Comparison of ENCODE assay signal across 9 mouse cellular contexts in the genomic region with DNA sequence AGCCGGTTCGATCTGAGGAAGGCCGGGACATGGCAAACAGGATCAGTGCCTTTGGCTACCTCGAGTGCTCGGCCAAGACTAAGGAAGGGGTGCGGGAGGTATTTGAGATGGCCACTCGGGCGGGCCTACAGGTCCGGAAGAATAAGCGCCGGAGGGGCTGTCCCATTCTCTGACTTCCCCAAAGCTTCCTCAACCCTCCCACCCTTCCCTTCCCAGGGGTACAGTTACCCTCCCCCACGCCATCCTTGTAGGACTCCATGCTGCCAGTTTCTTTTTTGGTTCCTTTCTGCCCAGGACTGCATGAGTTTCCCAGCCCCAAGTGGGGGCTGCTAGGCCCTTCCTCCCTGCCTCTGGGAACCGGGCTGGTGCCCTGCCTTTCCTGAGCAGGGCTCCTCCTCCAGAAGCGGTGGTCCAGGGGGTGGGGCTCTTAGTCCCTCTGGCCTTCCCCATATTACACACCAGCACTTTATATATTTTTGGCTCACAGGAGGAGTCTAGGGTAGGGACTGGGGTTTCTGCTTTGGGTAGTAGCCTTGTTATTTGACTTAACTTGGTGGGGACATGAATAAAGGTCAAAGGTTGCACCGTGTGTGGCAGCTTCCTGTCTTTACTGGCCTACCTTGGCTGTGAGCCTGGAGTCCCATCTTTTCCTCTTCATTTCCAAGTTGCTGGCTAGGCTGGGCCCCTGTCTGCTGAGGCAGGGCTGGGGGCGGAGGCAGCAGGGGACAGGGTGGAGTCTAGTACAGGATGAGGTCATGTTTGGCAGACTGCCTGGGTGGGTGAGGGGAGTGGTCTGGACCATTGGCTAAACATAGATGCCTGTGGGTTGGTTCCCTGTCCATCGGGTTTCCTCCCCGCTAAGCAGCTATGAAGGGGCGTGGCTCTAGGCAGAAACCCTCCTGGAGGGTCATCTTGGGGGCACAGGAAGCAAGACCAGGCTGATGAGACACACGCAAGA. TPM values are rescaled to one million over a fixed set of nuclear protein-coding genes. Genes with fewer than 3 reads are reported as not detected.
DNase-seq lines count a peak whose midpoint lies in the region; ATAC-seq lines count a peak whose summit lies in the region.
"Had no signal": no experiment of that assay in that cellular context is flagged by ENCODE, and none has a peak within 500 bp of the region (broad histone marks: within the 10 kb centered on the region; RNA-seq: fewer than 3 reads in every experiment).

No protein-coding gene starts in this region.

- DNase-seq in Muller cell, postnatal 12 days (ENCODE audit: inconsistent ontology term), result peak; percentile 99
- DNase-seq in c-Kit-positive CD71-negative TER-119-negative erythroid progenitor cells, embryonic 14.5 days (ENCODE audit: low read depth), result peak; percentile 73
- DNase-seq in gastrocnemius, postnatal 25 days, result peak; percentile 85
- DNase-seq in induced T-regulatory cell, adult 2 months (ENCODE audit: low read depth), result peak; percentile 81
- peak; percentile 81 to 93 for DNase-seq in left cerebral cortex, postnatal 14 days (ENCODE audit: low spot score in 2 of 2)
- DNase-seq in right cerebral cortex, postnatal 25 days, result peak; percentile 65
- DNase-seq in thymus, postnatal 10 days (ENCODE audit: low spot score in 2 of 2), result no peak

- ATAC-seq in megakaryocyte, adult 5-6 weeks (ENCODE audit: poor library complexity, severe bottlenecking), result peak; percentile 23; the same call in 1 of the 2 replicates

- intact Hi-C loops in left cerebral cortex, postnatal 14 days (cut with DNase I), result loop anchor here (5.0 kb wide), 1 partner anchor 68 kb away; a partner anchor contains a TSS

RNA-seq across cellular contexts. Expression of a gene that starts 6.0 kb away (rescaled TPM):
- total RNA-seq in gastrocnemius, postnatal 25 days (2021), result 10 to 100 TPM; 44.8 to 66.5 TPM
- 10 to 100 TPM; 35.2 to 36.6 TPM for total RNA-seq in left cerebral cortex, postnatal 14 days (2021)
- total RNA-seq in megakaryocyte, adult 5-6 weeks (2015), result 1.4 and 2.1 TPM in 2 replicates
- 2.9 and 3.7 TPM in 2 replicates for total RNA-seq in megakaryocyte, adult 5-6 weeks (2017)

RNA-seq across cellular contexts. Expression of a gene that starts 12.5 kb away (rescaled TPM):
- 1 to 10 TPM; 4.0 to 4.6 TPM for total RNA-seq in gastrocnemius, postnatal 25 days (2021)
- total RNA-seq in left cerebral cortex, postnatal 14 days (2021), result not detected
- total RNA-seq in megakaryocyte, adult 5-6 weeks (2015), result 0.16 TPM in 1 of 2 replicates, not detected in the other
- 0.04 TPM in 1 of 2 replicates, not detected in the other for total RNA-seq in megakaryocyte, adult 5-6 weeks (2017)
- total RNA-seq: layer of hippocampus, adult 18-20 months had no signal

RNA-seq across cellular contexts. Expression of a gene that starts 13.3 kb away (rescaled TPM):
- 10 to 100 TPM; 34.3 to 40.8 TPM for total RNA-seq in gastrocnemius, postnatal 25 days (2021)
- under 1 TPM; 0.59 to 0.76 TPM for total RNA-seq in left cerebral cortex, postnatal 14 days (2021)
- 0.41 and 0.56 TPM in 2 replicates for total RNA-seq in megakaryocyte, adult 5-6 weeks (2015)
- total RNA-seq in megakaryocyte, adult 5-6 weeks (2017), result 0.24 and 0.44 TPM in 2 replicates

RNA-seq across cellular contexts. Expression of a gene that starts 24.2 kb away (rescaled TPM):
- total RNA-seq in gastrocnemius, postnatal 25 days (2021), result 1 to 10 TPM; 1.4 to 1.7 TPM
- 10 to 100 TPM in 1 of 2 experiments, 1 to 10 TPM in 1; 8.9 to 12.1 TPM for total RNA-seq in left cerebral cortex, postnatal 14 days (2021)
- total RNA-seq in megakaryocyte, adult 5-6 weeks (2015), result 8.3 and 8.4 TPM in 2 replicates
- 3.8 TPM in 2 replicates for total RNA-seq in megakaryocyte, adult 5-6 weeks (2017)

Comparison
In these comparisons a context has a peak if more than half of its experiments do, and no peak if none do; other contexts are left out.
1. DNase-seq: peak in Muller cell, postnatal 12 days (single experiment), c-Kit-positive CD71-negative TER-119-negative erythroid progenitor cells, embryonic 14.5 days (single experiment), gastrocnemius, postnatal 25 days (single experiment), induced T-regulatory cell, adult 2 months (single experiment), left cerebral cortex, postnatal 14 days (2 of 2) and right cerebral cortex, postnatal 25 days (single experiment); none in thymus, postnatal 10 days (0 of 2).
2. RNA of a gene that starts 6.0 kb away (total RNA-seq): 44.8 to 66.5 TPM in gastrocnemius, postnatal 25 days and 35.2 to 36.6 TPM in left cerebral cortex, postnatal 14 days; 1.4 to 3.7 TPM in megakaryocyte, adult 5-6 weeks; every median in the first group is over 4 times any median in the second.
3. RNA of a gene that starts 12.5 kb away (total RNA-seq): 4.0 to 4.6 TPM in gastrocnemius, postnatal 25 days; not detected in left cerebral cortex, postnatal 14 days and 0.04 to 0.16 TPM in megakaryocyte, adult 5-6 weeks; every median in the first group is over 4 times any median in the second.
4. RNA of a gene that starts 13.3 kb away (total RNA-seq): 34.3 to 40.8 TPM in gastrocnemius, postnatal 25 days; 0.59 to 0.76 TPM in left cerebral cortex, postnatal 14 days and 0.24 to 0.56 TPM in megakaryocyte, adult 5-6 weeks; every median in the first group is over 10 times any median in the second.